Mouse (Mus musculus): ENCODE measurements at regions not wholly inside any gene's neighbourhood (a gene's known extent, or its start where the extent isn't known, plus 50 kb on each side); places are given as distances from the start of the nearest gene placed in this dataset.

DNA sequence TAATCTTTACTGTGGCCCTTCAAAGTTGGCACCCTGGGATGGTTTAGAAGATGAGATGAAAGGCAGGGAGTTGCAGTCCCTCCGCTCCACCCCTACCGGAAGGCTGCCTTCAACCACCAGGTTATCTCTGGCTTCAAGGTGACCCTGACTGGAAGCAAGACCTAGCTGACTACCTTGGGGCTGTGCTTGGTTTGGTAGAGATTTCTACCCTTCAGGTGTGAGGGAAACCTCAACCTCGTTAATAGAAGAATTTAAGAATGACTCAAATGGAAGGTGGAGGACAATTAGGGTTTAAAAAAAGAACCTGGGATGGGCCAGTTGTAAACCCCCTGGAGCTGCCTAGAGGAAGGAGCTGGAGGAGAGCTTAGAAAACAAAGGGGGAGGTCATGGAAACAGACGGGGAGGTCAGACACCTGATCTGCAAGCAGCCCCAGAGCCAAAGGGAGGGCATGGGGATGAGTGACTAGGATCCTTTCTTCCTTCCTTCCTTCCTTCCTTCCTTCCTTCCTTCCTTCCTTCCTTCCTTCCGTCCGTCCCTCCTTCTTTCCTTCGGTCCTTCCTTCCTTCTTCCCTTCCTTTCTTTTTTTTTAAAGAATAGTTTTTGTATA lies 111.1 kb downstream of the Sox2 start:
- DNase-seq (ENCODE audit: low spot score in 2 of 2): no peak

DNA sequence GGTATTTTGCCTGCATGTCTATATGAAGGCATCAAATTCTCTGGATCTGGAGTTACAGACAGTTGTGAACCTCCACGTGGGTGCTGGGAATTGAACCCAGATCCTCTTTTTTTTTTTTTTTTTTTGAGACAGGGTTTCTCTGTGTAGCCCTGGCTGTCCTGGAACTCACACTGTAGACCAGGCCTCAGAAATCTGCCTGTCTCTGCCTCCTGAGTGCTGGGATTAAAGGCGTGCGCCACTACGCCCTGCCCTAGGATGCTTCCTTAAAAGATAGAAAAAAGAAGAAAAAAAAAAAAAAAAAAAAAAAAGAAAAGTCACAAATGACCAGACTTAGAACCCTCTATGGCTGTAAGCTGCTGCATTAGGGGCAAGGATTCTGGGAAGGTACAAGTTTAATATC lies 111.6 kb downstream of the Sox2 start:
- no peak for DNase-seq (ENCODE audit: low spot score in 2 of 2)

DNA sequence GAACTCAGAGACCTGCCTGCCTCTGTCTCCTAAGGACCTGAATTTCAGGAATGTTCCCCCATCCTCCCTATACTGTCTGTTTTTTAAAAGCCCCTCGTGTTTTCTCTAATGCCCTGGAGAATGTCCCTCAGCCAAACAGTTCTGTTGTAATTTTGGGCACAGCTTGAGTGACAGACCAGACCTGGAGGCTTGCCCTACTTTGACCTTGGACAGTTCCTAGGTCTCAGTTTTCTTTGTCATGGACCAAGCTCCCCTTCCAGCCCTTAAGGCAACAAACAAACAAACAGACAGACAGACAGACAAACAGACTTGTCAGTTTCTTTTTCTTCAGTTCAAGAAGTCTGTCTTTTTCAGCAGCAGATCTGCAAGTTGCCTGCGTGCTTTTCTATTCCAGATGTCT lies 114.4 kb downstream of the Sox2 start:
- DNase-seq (ENCODE audit: low spot score in 2 of 2): no peak

DNA sequence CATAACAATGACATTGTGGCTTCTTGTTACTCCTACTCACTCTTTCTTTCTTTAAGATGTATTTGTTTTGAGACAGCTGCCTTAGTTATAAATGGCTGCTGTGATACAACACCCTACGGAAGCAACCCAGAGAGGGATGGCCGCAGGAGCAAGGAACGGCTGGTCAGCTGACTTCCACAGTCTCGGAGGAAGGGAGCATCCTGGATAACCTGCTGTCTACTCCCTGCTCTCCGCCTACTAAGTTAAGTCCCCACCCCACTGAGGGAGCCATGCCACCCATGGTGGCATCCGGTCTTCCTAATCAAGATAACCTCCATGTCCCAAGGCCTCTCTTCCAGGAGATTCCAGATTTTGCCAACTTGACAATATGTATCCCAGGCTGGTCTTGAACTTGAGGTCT lies 114.9 kb downstream of the Sox2 start:
- DNase-seq (ENCODE audit: low spot score in 2 of 2): no peak

DNA sequence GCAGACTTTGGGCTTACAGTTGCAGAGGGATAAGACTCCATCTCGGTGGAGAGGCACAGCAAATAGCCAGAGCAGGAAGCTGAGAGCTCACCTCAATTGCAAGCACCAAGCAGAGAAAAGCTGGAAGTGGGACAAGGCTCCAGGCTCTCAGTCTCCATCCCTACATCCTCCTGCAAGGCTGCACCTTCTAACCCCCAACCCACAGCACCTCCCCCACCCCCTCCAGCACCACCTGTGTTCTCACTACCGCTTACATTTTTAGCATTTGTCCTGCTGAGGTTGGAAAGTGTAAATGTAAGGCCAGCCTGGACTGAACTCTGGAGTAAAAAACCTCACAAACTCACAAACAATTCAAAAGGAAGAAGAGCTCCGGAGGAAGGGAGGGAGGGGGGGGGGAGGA lies 119.6 kb downstream of the Sox2 start:
- DNase-seq (ENCODE audit: low spot score in 2 of 2): no peak

DNA sequence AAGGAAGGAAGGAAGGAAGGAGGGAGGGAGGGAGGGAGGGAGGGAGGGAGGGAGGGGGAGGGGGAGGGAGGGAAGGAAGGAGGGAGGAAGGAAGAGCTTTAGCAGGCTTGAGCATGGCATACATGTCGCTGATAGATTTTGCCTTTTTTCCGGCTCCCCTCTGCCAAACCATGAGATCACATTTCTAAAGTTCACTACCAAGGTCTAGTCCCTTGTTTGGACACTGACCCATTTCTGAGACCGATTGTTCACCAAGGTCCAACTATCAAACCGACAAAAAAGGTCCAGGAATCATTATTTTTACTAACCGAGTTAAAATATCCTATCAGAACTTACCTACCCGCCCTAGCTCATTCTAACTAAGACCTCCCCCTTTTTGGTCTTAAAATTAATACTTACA lies 120.1 kb downstream of the Sox2 start:
- no peak for DNase-seq (ENCODE audit: low spot score in 2 of 2)

DNA sequence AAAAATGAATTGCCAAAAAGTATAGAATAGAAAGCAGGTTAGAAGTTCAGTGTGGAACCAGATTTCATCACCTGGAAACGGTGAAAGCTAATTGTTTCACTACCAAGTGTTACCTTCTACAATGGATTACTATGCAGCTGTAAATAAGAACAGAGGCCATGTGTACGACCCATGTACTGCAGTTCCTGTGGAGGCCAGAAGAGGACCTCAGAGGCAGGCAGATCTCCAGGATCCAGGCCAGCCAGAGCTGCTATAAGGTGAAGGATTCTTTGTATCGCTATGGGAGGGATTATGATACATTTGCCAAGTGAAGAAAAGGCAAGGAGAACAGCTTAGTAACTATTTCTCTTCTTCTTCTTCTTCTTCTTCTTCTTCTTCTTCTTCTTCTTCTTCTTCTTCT lies 121.8 kb downstream of the Sox2 start:
- DNase-seq (ENCODE audit: low spot score in 2 of 2): no peak

DNA sequence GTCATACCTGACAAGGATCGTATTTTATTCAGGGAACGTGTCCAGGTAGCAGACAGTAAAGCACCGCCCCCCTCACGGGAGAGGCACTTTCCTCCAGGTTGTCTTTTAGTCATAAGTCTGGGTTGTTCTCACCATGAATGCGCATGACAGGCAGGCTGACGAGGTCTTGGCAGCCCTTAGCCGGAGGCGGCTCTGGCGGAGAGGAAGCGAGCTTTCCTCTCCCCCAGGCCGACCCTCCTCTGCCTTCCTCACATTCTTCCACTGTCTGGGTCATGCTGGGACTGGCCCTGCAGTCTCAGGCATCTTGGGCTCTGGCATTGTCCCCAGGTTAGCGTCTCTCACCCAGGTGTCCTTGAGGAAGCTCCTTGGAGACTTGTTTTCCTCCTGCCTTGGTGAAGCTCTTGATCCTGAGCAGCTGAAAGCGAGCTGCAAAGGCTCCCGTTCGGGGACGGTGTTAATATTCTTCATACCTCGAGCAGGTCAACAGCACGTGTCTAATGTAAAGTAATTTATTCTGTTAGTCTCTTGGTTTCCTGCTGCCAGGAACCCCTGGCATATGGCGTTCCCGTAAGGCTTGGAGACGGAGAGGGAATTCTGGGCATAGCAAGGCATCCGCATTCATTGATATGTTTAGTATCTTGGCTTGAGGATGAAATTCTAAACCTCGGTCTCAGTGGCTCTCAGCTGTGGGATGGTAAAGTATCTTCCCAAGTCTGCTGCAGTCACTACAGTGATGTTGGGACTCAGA lies 123.6 kb downstream of the Sox2 start:
- no peak for DNase-seq (ENCODE audit: low spot score in 2 of 2)

DNA sequence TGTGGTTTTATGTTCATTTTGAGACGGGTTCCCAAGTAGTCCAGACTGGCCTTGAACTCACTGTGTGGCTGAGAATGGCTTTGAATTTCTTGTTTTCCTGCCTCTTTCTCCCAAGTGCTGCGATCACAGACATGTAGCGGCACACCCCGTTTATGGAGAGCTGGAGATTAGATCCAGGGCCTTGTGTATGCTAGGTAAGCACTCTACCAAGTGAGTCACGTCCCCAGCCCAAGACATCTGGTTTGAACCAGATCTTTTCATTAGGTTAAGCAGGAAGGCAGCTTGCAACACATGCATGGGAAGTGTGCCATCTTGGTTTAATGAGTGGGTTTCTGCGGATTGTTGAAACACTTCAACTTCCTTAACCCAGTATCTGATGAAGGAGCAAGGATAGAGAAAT lies 131.6 kb downstream of the Sox2 start:
- no peak for DNase-seq (ENCODE audit: low spot score in 2 of 2)

DNA sequence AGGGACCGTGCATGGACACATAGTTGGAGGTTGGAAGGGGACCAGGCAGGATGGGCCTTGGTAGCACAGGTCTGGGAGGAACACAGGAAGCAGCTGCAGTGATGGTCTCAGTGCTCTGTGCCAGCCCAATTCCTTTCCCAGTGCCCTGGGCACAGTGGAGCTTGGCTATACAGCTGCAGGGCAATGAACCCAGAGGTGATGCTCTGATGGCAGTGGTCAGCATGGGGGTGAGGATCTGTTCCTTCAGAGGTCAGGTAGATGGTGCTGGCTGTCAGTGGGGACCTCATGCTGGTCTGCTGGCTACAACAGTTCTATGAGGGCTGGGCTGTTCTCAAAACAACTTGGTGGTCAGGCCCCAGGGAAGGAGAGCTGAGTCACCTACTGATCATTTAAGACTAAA lies 133.2 kb downstream of the Sox2 start:
- no peak for DNase-seq (ENCODE audit: low spot score in 2 of 2)

DNA sequence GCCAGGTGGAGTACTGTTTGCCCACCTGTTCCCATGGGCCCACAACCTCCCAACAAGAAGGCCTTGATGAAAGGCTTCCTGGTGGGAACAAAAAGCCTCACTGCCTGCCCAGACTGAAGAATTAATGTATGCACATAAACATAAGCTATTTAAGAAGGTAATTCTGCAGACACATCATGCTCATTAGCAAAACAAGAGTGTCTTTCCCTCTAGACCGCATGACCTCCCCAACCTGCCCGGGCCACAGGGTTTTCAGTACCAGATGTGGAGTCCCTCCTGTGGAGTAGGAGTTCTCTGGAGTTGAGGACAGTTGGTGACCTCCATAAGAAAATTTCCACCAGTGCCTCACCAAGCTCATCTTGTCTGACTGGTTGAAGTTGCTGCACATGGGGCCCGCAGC lies 137.0 kb downstream of the Sox2 start:
- DNase-seq (ENCODE audit: low spot score in 2 of 2): no peak

DNA sequence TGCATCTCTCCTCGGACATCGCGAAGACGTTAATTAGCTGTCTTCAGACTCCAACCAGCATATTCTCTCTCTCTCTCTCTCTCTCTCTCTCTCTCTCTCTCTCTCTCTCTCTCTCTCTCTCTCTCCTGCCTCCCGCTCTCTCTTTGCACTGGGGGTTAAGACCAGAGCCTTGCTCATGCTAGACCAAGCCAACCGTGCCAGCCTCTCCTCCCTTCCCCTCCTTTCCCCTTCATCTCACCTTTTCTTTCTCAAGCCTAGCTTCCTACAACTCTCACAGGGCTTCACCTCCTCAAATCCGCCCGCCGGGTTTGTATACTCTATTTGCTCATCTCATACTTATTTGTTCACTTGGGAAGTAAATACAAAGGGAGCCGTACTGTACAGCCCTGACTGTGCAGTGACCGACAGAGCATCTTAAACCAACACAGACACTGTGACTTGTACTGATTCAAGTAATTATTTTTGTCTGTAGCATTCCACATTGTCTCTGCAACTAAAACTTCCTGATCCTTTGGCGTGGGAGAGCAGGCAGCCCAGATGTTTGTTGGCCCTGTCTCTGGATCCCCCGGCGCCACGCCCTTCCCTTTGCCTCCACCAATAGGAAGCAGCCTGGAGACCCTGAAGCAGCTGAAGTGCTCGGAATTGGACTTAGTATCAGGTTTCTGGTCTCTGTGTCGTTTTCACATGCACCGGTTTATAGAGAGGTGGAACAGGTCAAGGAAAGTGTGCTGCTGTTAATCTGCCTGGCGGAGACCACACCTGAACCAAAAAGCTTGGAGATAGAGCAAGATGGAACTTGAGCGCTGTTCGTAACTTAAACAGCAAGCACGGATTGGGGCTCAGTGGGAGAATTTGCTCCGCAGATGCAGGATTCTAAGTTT lies 145.1 kb downstream of the Sox2 start:
- DNase-seq (ENCODE audit: low spot score in 2 of 2): no peak

DNA sequence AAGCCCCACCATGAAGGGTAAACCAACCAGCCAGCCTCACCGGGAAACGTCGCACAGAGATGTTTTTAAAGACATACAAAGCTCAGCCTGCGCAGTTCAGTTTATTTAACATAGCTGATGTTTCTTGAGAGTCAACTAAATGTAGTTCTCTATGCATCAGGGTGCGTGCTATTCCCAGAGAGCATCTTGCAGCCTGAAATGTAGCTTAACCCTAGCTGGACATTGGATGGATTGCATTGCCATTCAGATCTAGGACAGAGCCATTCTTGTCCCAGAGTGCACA lies 145.7 kb downstream of the Sox2 start:
- no peak for DNase-seq (ENCODE audit: low spot score in 2 of 2)

DNA sequence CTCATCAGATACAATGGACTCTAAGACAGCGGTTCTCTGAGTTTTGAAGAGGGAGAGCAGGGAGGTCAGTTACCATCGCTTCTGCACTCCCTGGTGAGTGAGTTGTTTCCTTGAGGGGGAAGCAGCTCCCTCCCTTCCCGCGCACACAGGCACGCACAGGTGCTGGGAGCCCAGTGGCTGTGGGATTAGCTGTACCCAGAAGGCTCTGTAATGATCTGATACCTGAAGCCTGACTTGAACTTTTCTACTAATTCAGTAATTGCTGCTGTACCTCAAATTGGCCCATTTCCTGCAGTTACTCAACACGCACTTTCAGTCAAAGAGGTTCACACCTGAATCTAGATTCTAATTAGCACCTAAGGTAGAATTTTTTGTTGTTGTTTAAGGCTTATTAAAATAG lies 158.6 kb downstream of the Sox2 start:
- no peak for DNase-seq (ENCODE audit: low spot score in 2 of 2)

DNA sequence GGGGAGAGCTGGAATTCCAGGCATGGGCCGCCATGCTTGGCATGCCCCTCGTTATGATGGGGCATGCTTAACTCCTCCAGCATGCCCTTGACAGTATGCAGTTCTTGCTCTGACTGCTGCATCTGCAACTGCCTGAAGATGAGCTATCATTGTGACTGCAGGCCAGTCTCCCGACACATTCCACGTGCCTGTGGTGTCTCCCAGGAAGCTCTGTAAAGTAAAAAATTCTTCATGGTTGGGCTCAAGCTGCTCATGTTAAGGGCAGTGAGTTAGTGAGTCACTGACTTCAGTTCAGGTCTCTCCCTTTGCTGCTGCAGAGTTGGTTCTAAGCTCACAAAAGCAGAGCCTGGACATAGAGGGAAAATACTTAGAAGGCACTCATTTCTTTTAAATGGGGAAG lies 161.5 kb downstream of the Sox2 start:
- DNase-seq (ENCODE audit: low spot score in 2 of 2): no peak

DNA sequence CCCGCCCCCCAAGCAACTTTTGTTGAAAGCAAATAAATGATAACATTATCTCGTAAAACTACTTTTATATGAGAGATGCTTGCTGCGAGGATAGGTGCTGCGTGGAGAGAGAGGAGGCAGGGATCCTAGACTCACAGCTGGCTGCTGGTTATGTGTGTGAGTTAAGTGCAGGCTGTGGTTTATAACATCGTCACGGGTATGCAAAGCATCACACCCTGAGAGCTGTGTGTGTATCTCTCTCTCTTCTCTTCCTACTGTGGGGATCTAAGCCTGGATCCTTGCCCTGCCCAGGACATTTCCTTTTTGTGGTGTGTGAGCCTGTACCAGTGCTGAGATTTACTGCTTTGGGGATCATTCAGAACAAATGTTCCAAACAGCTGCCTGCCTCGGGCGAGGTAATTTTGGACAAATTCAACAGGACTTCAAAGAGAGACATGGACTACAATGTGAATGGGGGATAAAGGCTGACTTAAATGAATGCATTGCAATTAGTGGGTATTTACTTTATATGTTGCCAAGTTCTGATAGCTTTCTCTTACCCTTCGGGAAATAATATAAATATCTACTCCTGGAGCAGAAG lies 162.9 kb downstream of the Sox2 start:
- no peak for DNase-seq (ENCODE audit: low spot score in 2 of 2)

DNA sequence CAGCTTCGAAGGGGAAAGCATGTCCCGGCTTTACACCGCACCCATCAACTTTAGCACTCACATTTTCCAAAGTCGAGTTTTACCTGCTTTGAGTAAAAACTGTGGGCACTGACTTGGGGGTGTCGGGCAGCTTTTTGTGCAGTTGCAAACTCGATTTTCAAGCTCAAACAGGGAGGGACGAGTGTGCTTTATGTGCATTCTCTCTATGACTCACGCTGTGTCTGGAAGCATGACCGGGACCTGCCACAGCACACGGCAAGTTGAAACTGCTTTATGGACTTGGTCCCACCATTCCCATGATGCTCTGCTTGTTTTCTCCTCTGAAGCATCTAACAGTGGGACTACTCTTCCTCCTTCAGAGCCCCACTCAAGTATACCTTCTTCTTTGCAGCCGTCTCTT lies 174.8 kb downstream of the Sox2 start:
- DNase-seq (ENCODE audit: low spot score in 2 of 2): no peak

DNA sequence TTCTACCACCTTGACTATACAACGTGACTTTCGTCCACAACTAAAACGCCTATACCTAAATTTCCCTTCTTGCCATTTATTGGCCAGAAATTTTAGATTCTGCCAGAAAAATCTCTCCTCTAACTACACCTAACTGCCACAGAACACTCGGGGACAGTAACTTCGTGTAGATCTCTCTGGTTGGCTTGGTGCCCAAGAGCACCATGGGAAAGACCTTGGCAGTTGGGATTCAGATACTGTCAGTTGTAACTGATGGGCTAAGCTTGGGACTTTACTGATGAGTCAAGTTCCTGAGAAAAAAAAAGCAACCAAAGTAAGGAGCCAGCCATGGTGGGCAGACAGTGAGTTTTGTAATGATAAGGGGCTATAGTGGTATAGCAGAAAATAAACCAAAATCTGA lies 176.2 kb downstream of the Sox2 start:
- DNase-seq (ENCODE audit: low spot score in 2 of 2): peak; percentile 14 to 33

DNA sequence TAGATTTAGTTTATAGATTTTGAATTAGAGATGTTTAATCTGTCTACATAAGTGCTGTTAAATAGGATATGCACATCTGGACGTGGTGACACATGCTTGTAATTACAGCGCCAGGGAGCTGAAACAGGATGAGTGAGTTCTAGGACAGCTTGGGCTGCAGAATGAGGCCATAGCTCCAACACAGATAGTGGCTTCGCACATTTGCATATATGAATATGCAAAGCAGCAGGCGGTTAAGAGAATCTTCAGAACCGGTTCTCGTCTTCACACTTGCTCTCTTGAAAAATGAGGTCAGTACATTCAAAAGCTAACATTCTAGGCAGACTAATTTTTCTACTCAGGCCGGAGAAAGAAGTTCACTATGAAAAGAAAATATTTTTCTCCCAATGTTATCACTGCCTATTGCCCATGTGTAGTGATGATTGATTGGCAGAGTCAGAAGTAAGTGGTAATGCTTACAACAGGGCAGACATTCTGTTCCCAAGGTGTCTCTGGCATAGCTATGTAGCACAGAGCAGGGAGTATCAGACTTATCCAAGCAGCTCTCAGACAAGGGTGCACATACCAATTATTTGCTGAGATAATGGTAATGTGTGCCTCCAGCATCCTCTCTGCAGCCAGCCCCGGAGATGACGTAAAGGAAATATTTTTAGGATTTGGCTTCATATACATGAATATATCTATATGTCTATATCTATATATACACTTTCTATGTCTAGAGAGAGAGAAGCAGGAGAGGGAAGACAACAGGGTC lies 178.4 kb downstream of the Sox2 start:
- DNase-seq (ENCODE audit: low spot score in 2 of 2): no peak

DNA sequence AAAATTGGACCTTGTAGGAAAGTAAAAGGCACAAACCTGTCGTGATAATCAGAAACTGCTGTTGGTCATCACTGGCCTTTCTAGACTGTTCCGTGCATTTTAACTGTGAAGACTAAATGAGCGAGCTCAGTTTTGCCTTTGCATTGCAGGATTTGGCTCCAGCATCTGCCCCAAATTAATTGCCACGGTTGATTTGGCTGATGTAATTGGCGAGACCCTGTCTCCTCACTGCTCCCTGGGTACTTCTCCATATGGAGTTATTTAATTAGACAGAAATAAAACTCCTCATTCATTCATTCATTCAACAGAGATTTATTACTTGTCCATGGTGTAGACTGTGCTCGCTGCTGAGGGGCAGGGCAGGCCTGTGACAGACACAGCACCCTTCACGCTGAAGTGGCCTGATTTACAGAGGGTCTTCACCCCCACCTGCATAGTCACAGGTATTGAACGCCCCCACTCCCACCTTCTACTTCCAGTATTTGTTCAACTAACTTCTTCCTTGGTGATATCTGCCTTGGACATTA lies 186.6 kb downstream of the Sox2 start:
- no peak for DNase-seq (ENCODE audit: low spot score in 2 of 2)

DNA sequence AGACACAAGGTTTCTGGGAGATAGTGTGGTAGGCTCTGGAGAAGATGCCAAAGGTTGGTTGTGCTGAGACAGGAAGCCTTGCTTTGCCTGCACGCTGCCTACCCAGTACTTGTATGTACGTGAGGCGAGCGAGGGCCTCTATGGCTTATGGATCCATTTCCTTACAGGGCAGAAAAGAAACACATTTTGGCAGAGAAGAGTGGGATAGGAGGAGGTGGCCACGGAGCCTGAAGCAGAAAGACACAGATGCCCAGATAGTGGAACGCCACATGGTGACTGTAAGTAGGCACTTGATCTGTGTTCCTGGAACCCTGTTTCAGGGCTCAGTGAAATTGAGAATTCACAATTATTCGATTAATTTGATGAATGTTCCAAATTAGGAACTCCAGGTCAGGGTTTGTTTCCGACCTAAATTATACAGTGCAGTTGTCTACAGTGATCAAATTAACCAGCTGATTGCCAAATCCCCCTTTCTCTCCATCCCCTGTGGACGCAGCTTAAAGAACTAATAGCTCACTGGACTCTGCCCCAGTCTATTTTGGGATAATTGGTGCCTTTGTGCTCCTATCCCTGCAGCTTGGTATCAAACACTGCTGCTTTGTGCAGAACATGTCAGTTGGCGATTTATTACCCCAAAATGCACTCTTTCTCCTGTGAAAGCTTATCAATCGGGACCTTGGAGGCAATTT lies 187.6 kb downstream of the Sox2 start:
- no peak for DNase-seq (ENCODE audit: low spot score in 2 of 2)

Data from adrenal gland, adult 18-20 months (tissue).